ENCODE assay signal across 7 mouse cellular contexts in genomic region chr19:6907811-6908540, GRCm38 (mm10). TPM values are rescaled to one million over a fixed set of nuclear protein-coding genes. Genes with fewer than 3 reads are reported as not detected.
DNase-seq lines count a peak whose midpoint lies in the region; ATAC-seq and TF ChIP-seq lines count a peak whose summit lies in the region.

No protein-coding gene starts in this region.

- intact Hi-C loops in left cerebral cortex, postnatal 25 days (cut with DNase I) = loop anchor here (5.0 kb wide), 3 partner anchors 36 to 421 kb away; partner anchors contain the start of gene Ccdc88b

- H3K27ac ChIP-seq in hindbrain, embryonic 10.5 days = peak overlapping the region; percentile 17; the same call in 1 of the 2 replicates
- 0 out of 2 replicates have a peak overlapping the region, but pooled peaks have one; percentile 97 for H3K27ac ChIP-seq in lung, embryonic 15.5 days

- WGBS in hindbrain, embryonic 10.5 days = 90% methylated on average over 7 of the region's 7 CpGs
- 77% methylated on average over 7 of the region's 7 CpGs for WGBS in lung, embryonic 15.5 days

- no peak for ATAC-seq in lung, embryonic 15.5 days (ENCODE audit: borderline replicate concordance, extremely low read depth, low FRiP score, low TSS enrichment)

- no peak for TF ChIP-seq CTCF in E14TG2a.4 (conservative IDR thresholded peaks at IDR 0.05; ENCODE audit: low read length)

- 0 out of 2 replicates have a peak overlapping the region, but pooled peaks have one; percentile 86 for H3K4me3 ChIP-seq in E14TG2a.4 (replicated peaks; ENCODE audit: low read length)
- peak overlapping the region; percentile 71 for H3K4me3 ChIP-seq in hindbrain, embryonic 10.5 days
- H3K4me3 ChIP-seq in lung, embryonic 15.5 days = peak overlapping the region; percentile 56

- DNase-seq in A20 (ENCODE audit: low read depth, low spot score) = peak; percentile 30
- no peak for DNase-seq in hindbrain, embryonic 10.5 days (ENCODE audit: low spot score)
- DNase-seq in urinary bladder, postnatal 4 days (ENCODE audit: low spot score in 2 of 2) = no peak
- DNase-seq in right cerebral cortex, adult 18-20 months = no peak
- DNase-seq in left cerebral cortex, postnatal 25 days (ENCODE audit: low spot score in 2 of 2) = no peak

- no peaks in the 10 kb centered on the region for H3K9me3 ChIP-seq in E14TG2a.4 (ENCODE audit: low read length)
- H3K9me3 ChIP-seq in hindbrain, embryonic 10.5 days = no peaks in the 10 kb centered on the region
- H3K9me3 ChIP-seq in lung, embryonic 15.5 days = no peaks in the 10 kb centered on the region

- H3K4me1 ChIP-seq in E14TG2a.4 (replicated peaks; ENCODE audit: low read depth, low read length) = peaks cover 46% of the 10 kb centered on the region
- peaks cover 42% of the 10 kb centered on the region for H3K4me1 ChIP-seq in hindbrain, embryonic 10.5 days (replicated peaks)
- H3K4me1 ChIP-seq in lung, embryonic 15.5 days = peaks cover 26% of the 10 kb centered on the region

- peak overlapping the region; percentile 71 for H3K4me2 ChIP-seq in lung, embryonic 15.5 days

- H3K27me3 ChIP-seq in E14TG2a.4 (ENCODE audit: insufficient read depth, low read length) = no peaks in the 10 kb centered on the region
- H3K27me3 ChIP-seq in hindbrain, embryonic 10.5 days (ENCODE audit: insufficient read depth, poor library complexity, severe bottlenecking) = no peaks in the 10 kb centered on the region
- H3K27me3 ChIP-seq in lung, embryonic 15.5 days = no peaks in the 10 kb centered on the region

- H3K36me3 ChIP-seq in E14TG2a.4 (ENCODE audit: insufficient read depth, low read length) = peaks cover 59% of the 10 kb centered on the region
- peaks cover 59% of the 10 kb centered on the region for H3K36me3 ChIP-seq in hindbrain, embryonic 10.5 days
- H3K36me3 ChIP-seq in lung, embryonic 15.5 days = peaks cover 35% of the 10 kb centered on the region

- peak overlapping the region; percentile 60; the same call in 1 of the 2 replicates for H3K9ac ChIP-seq in lung, embryonic 15.5 days

RNA-seq across cellular contexts. Expression of gene Trmt112, which starts 1.5 kb away (rescaled TPM):
- polyA plus RNA-seq in hindbrain, embryonic 10.5 days (2016; fragmentation: Nextera tagmentation; extraction: Ambion mirVana) = 148 and 157 TPM in 2 replicates
- polyA plus RNA-seq in lung, embryonic 15.5 days (2015; fragmentation: Nextera tagmentation; extraction: Ambion mirVana) = 137 and 153 TPM in 2 replicates
- total RNA-seq in left cerebral cortex, postnatal 25 days (2021) = 10 to 100 TPM; 35.0 to 43.2 TPM

RNA-seq across cellular contexts. Expression of gene Prdx5, which starts 1.9 kb away (rescaled TPM):
- 155 and 196 TPM in 2 replicates for polyA plus RNA-seq in hindbrain, embryonic 10.5 days (2016; fragmentation: Nextera tagmentation; extraction: Ambion mirVana)
- 245 and 260 TPM in 2 replicates for polyA plus RNA-seq in lung, embryonic 15.5 days (2015; fragmentation: Nextera tagmentation; extraction: Ambion mirVana)
- 100 to 1,000 TPM; 337 to 358 TPM for total RNA-seq in left cerebral cortex, postnatal 25 days (2021)

RNA-seq across cellular contexts. Expression of gene Esrra, which starts 13.6 kb away (rescaled TPM):
- polyA plus RNA-seq in hindbrain, embryonic 10.5 days (2016; fragmentation: Nextera tagmentation; extraction: Ambion mirVana) = 8.4 and 12.0 TPM in 2 replicates
- polyA plus RNA-seq in lung, embryonic 15.5 days (2015; fragmentation: Nextera tagmentation; extraction: Ambion mirVana) = 9.3 and 9.5 TPM in 2 replicates
- 10 to 100 TPM; 60.6 to 65.2 TPM for total RNA-seq in left cerebral cortex, postnatal 25 days (2021)

RNA-seq across cellular contexts. Expression of gene Catsperz, which starts 17.2 kb away (rescaled TPM):
- 0.46 TPM in 1 of 2 replicates, not detected in the other for polyA plus RNA-seq in hindbrain, embryonic 10.5 days (2016; fragmentation: Nextera tagmentation; extraction: Ambion mirVana)
- polyA plus RNA-seq in lung, embryonic 15.5 days (2015; fragmentation: Nextera tagmentation; extraction: Ambion mirVana) = 2.5 and 3.4 TPM in 2 replicates
- total RNA-seq in left cerebral cortex, postnatal 25 days (2021) = 10 to 100 TPM; 27.9 to 31.2 TPM

RNA-seq across cellular contexts. Expression of gene Kcnk4, which starts 26.3 kb away (rescaled TPM):
- not detected in 2 replicates for polyA plus RNA-seq in hindbrain, embryonic 10.5 days (2016; fragmentation: Nextera tagmentation; extraction: Ambion mirVana)
- polyA plus RNA-seq in lung, embryonic 15.5 days (2015; fragmentation: Nextera tagmentation; extraction: Ambion mirVana) = 0.13 and 0.22 TPM in 2 replicates
- total RNA-seq in left cerebral cortex, postnatal 25 days (2021) = 10 to 100 TPM; 33.2 to 40.7 TPM
